Mouse (Mus musculus): ENCODE measurements at regions not wholly inside any gene's neighbourhood (a gene's known extent, or its start where the extent isn't known, plus 50 kb on each side); places are given as distances from the start of the nearest gene placed in this dataset.

GRCm38 (mm10) chr4:71839134-71839802 lies 81.5 kb upstream of the Gm11232 start:
- Histone ChIP-seq H3K9me3 (ENCODE audit: control insufficient read depth, low read length) (no peaks in the 10 kb centered on the region), H3K4me3 (ENCODE audit: low read depth, low read length) (no peak overlapping the region), H3K4me1 (ENCODE audit: control insufficient read depth, insufficient read depth, low read length) (peaks cover 15% of the 10 kb centered on the region; the same call in 1 of the 2 replicates), H3K27ac (ENCODE audit: low read depth, low read length) (no peak overlapping the region), H3K27me3 (ENCODE audit: control insufficient read depth, insufficient read depth, low read length) (no peaks in the 10 kb centered on the region), H3K36me3 (ENCODE audit: control insufficient read depth, insufficient read depth, low read length) (no peaks in the 10 kb centered on the region), H3K9ac (replicated peaks; ENCODE audit: low read depth, low read length) (no peak overlapping the region), H3K4me2 (ENCODE audit: low read depth, low read length) (no peak overlapping the region)
- WGBS, result 55% methylated on average over 3 of the region's 3 CpGs
- ATAC-seq (ENCODE audit: low read depth), result no peak

- no peak for ATAC-seq (ENCODE audit: low read depth)
Measured at GRCm38 (mm10) chr4:71835737-71836136, 78.0 kb upstream of the Gm11232 start.

DNA sequence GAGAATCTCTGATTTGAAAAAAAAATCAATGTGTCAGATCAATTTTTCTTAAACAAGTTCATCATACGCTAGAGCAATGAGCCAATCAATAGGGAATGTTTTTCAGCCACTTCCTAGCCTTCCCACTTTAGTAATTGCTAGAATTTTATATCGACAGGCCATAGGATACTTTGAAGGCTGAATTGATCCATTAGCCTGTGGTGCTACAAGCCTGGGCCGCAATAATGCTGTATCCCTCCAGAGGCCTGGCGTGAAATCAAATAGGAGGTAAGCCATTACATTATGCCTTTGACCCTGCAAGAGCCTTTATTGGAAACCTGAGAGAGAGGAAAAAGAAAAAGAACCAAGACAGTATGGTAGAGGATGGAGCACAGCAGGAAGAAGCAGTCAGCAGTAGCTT lies 53.7 kb upstream of the Gm11232 start:
- Histone ChIP-seq H3K27ac (ENCODE audit: low read depth, low read length) (no peak overlapping the region), H3K4me2 (ENCODE audit: low read depth, low read length) (no peak overlapping the region), H3K4me3 (ENCODE audit: low read depth, low read length) (no peak overlapping the region), H3K36me3 (ENCODE audit: control insufficient read depth, insufficient read depth, low read length) (no peaks in the 10 kb centered on the region), H3K4me1 (ENCODE audit: control insufficient read depth, insufficient read depth, low read length) (no peaks in the 10 kb centered on the region), H3K9ac (replicated peaks; ENCODE audit: low read depth, low read length) (no peak overlapping the region), H3K27me3 (ENCODE audit: control insufficient read depth, insufficient read depth, low read length) (no peaks in the 10 kb centered on the region), H3K9me3 (ENCODE audit: control insufficient read depth, low read length) (no peaks in the 10 kb centered on the region)
- ATAC-seq (ENCODE audit: low read depth), result no peak
- 75% methylated on average over 4 of the region's 4 CpGs for WGBS

More at GRCm38 (mm10) chr4:71835737-71836136, 78.0 kb upstream of the Gm11232 start:
- H3K4me3 ChIP-seq (ENCODE audit: low read depth, low read length), result no peak overlapping the region
- no peaks in the 10 kb centered on the region for H3K27me3 ChIP-seq (ENCODE audit: control insufficient read depth, insufficient read depth, low read length)
- no peak overlapping the region for H3K4me2 ChIP-seq (ENCODE audit: low read depth, low read length)
- 98% methylated on average over 1 of the region's 1 CpGs for WGBS
- no peaks in the 10 kb centered on the region for H3K36me3 ChIP-seq (ENCODE audit: control insufficient read depth, insufficient read depth, low read length)
- H3K4me1 ChIP-seq (ENCODE audit: control insufficient read depth, insufficient read depth, low read length), result peaks cover 11% of the 10 kb centered on the region; the same call in 1 of the 2 replicates
- no peaks in the 10 kb centered on the region for H3K9me3 ChIP-seq (ENCODE audit: control insufficient read depth, low read length)
- no peak overlapping the region for H3K9ac ChIP-seq (replicated peaks; ENCODE audit: low read depth, low read length)
- H3K27ac ChIP-seq (ENCODE audit: low read depth, low read length), result no peak overlapping the region

GRCm38 (mm10) chr4:71808271-71808670 lies 50.5 kb upstream of the Gm11232 start:
- H3K4me2 ChIP-seq (ENCODE audit: low read depth, low read length), result no peak overlapping the region
- no peaks in the 10 kb centered on the region for H3K27me3 ChIP-seq (ENCODE audit: control insufficient read depth, insufficient read depth, low read length)
- no peak overlapping the region for H3K4me3 ChIP-seq (ENCODE audit: low read depth, low read length)
- H3K4me1 ChIP-seq (ENCODE audit: control insufficient read depth, insufficient read depth, low read length), result no peaks in the 10 kb centered on the region
- H3K9ac ChIP-seq (replicated peaks; ENCODE audit: low read depth, low read length), result no peak overlapping the region
- no peaks in the 10 kb centered on the region for H3K36me3 ChIP-seq (ENCODE audit: control insufficient read depth, insufficient read depth, low read length)
- ATAC-seq (ENCODE audit: low read depth), result no peak
- WGBS, result 17% methylated on average over 2 of the region's 2 CpGs
- no peak overlapping the region for H3K27ac ChIP-seq (ENCODE audit: low read depth, low read length)
- H3K9me3 ChIP-seq (ENCODE audit: control insufficient read depth, low read length), result no peaks in the 10 kb centered on the region

Data from neural tube, embryonic 14.5 days (tissue).